Mouse (Mus musculus) cerebellum, adult 2 months (tissue): ENCODE data around the gene Rasal3.

Experiments used
- CTCF ChIP-seq: fragments of 200-500 bp; IDR thresholded peaks from 2 replicates; pipeline ENCODE4 v1.5.1; 2011; ENCODE audit warnings: low read depth, mild to moderate bottlenecking, control low read depth, low read length, moderate library complexity, borderline replicate concordance; ENCODE audit not compliant: insufficient read depth
- POLR2A ChIP-seq: fragments of 200-500 bp; IDR thresholded peaks from 2 replicates; pipeline ENCODE4 v1.6.1; 2011; ENCODE audit warnings: low read length, control low read depth, borderline replicate concordance; ENCODE audit not compliant: insufficient read depth

DNA sequence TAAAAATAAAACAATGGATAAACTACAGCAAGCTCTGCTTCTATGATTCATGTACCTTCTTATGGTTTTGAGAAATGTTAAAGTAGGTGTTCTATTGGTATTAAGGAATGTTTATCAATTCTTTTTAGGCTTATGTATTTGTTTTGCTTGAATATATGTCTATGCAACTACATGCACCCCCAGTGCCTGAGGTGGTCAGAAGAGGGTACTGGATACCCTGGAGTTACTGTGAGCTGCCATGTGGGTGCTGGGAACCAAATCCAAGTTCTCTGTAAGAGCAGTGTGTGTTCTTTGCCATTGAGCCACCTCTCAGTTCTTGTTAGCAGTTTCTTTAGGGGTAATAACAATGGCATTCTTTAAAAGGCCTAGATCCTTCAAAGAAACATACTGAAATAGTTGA lies 51.7 kb downstream of the Rasal3 start:
- TF ChIP-seq CTCF (no peak), POLR2A (no peak)
